Mouse (Mus musculus) CH12.LX (cell line): ENCODE measurements around the gene Gm15155.

Experiments
- CHD1 ChIP-seq: IDR thresholded peaks from 2 replicates; pipeline ENCODE4 v1.6.1; 2012; ENCODE audit warnings: low read depth, low read length, improper control_type of control experiment, inconsistent platforms
- CTCF ChIP-seq, 2 experiments: IDR thresholded peaks in 1 of 2; conservative IDR thresholded peaks in 1 of 2; 2 replicates each; pipeline ENCODE4 v1.5.1; 2011 to 2012; ENCODE audit warnings: low read depth in 2 of 2, low read length in 2 of 2, improper control_type of control experiment in 1 of 2, inconsistent platforms in 1 of 2, mild to moderate bottlenecking in 1 of 2, moderate library complexity in 1 of 2
- POLR2A ChIP-seq: IDR thresholded peaks from 2 replicates; pipeline ENCODE4 v1.6.1; 2011; ENCODE audit warnings: low read depth, mild to moderate bottlenecking, improper control_type of control experiment, low read length
- RCOR1 ChIP-seq: conservative IDR thresholded peaks from 2 replicates; pipeline ENCODE4 v1.6.1; 2012; ENCODE audit warnings: low read depth, mild to moderate bottlenecking, inconsistent platforms, low read length, improper control_type of control experiment
- USF2 ChIP-seq: conservative IDR thresholded peaks from 2 replicates; pipeline ENCODE4 v1.6.1; 2011; ENCODE audit warnings: low read depth, low read length, improper control_type of control experiment
- ZMIZ1 ChIP-seq: IDR thresholded peaks from 2 replicates; pipeline ENCODE4 v1.6.1; 2012; ENCODE audit warnings: low read depth, mild to moderate bottlenecking, inconsistent platforms, low read length, improper control_type of control experiment

DNA sequence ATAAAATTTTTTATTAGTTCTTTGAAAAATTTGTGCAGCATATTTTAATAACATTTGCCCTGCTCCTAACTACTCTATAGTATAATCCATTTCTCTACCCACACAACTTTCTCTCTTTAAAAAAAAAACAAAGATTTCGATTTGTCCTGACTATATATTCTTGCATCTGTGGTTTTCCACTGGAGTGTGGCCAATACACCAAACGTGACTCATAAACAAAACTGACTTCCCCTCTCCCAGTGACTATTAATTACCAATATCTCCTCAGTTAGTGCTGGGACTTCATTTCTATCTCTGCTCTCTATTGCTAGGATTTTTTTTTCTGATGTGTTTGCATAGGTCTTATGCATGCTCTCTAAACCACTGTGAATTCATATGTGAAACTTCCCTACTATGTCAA, 531.2 kb downstream of the Gm15155 start:
- no peak for TF ChIP-seq RCOR1
- no peak for TF ChIP-seq ZMIZ1
- TF ChIP-seq USF2, result no peak
- TF ChIP-seq CTCF (conservative IDR thresholded peaks at IDR 0.05 in 1 of 2, IDR thresholded peaks at IDR 0.05 in 1 of 2; ENCODE audit: low read depth in 2 of 2, low read length in 2 of 2), result no peak
- TF ChIP-seq POLR2A, result no peak
- no peak for TF ChIP-seq CHD1
